Mouse (Mus musculus) induced T-regulatory cell, adult 2 months (primary cell): ENCODE results near the gene Olfr150.
"Not testable (repeated sequence)": the region's sequence is repeated elsewhere in the genome, so short reads cannot be mapped to it uniquely, and the experiment has no call there.

Source experiments
- DNase-seq: peaks from one replicate; pipeline ENCODE4 v3.0.0-alpha.2; 2012; ENCODE audit warnings: low read depth

Gene Olfr150

GRCm38 (mm10) chr9:39730678-39731077 lies at the start of gene Olfr150:
Gene Olfr150, plus strand, starts transcription at chr9:39730978.
- DNase-seq: no peak

GRCm38 (mm10) chr9:39701123-39701522 lies 29.7 kb upstream of the Olfr150 start:
- DNase-seq: not testable (repeated sequence)

- DNase-seq: no peak
These were observed 23.8 kb upstream of the Olfr150 start, which contains the start of gene Olfr149 for GRCm38 (mm10) chr9:39707017-39707416. Gene Olfr149, minus strand, starts transcription at chr9:39707117.

GRCm38 (mm10) chr9:39708958-39709357 lies 21.8 kb upstream of the Olfr150 start:
- no peak for DNase-seq

GRCm38 (mm10) chr9:39711053-39711452 lies 19.7 kb upstream of the Olfr150 start, which contains the start of gene Olfr965:
Gene Olfr965, plus strand, starts transcription at chr9:39711353.
- no peak for DNase-seq

GRCm38 (mm10) chr9:39740741-39741140 lies 10.0 kb downstream of the Olfr150 start:
- no peak for DNase-seq

GRCm38 (mm10) chr9:39745949-39746348 lies 15.2 kb downstream of the Olfr150 start, which contains the start of gene Olfr967:
Gene Olfr967, plus strand, starts transcription at chr9:39746249.
- no peak for DNase-seq

- DNase-seq: no peak
These were observed 15.7 kb downstream of the Olfr150 start for GRCm38 (mm10) chr9:39746428-39746827.

- no peak for DNase-seq
These were observed 52.4 kb downstream of the Olfr150 start, which contains the start of gene Olfr968 for GRCm38 (mm10) chr9:39783153-39783552. Gene Olfr968, minus strand, starts transcription at chr9:39783253.
